ENCODE assay signal across 8 mouse cellular contexts in the genomic region with DNA sequence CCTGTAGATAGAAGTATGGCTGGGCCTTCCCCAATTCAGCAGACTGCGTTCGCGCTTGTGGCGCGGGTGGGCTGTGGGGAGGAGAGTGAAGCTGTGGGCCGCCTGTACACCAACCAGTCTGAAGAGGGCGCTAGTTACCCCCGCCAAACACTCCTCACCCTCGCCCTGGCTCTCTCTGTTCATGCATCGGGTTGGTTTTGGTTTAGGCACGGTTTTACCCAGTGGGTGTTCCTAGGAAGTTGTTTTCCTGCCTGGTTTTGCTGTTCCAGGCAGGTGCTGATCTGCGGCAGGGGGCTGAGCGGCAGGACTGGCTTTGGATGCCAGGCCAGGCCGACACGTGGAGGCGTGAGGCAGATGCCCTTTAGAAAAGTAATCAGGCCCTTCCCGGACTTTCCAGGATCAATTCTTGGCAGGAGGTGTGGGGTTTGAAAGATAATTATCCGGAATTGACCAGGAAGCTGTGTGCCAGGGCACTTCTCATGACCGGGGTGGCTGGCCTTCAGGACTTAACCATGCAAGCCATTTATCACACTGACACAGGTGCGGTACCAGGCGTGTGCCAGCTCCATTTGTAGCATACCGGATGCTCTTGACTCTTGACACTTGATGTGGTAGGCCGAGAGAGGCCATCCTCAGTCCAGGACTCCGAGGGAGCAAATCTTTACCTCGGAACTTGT. TPM values are rescaled to one million over a fixed set of nuclear protein-coding genes. Genes with fewer than 3 reads are reported as not detected.
DNase-seq lines count a peak whose midpoint lies in the region; ATAC-seq and TF ChIP-seq lines count a peak whose summit lies in the region.

No protein-coding gene starts in this region.

- DNase-seq in adrenal gland, adult 2 months = peak; percentile 76
- DNase-seq in adrenal gland, postnatal 4 days (ENCODE audit: low spot score in 2 of 2) = no peak
- DNase-seq in Muller cell, postnatal 12 days (ENCODE audit: inconsistent ontology term) = peak; percentile 11
- peak; percentile 73 for DNase-seq in lung, postnatal 0 days (ENCODE audit: low spot score)
- DNase-seq in adipocyte (ENCODE audit: low spot score) = no peak

- WGBS in lung, postnatal 0 days = 24% methylated on average over 25 of the region's 25 CpGs
- 45% methylated on average over 25 of the region's 25 CpGs for WGBS in olfactory bulb, adult 2 months

- TF ChIP-seq POLR2A in olfactory bulb, adult 2 months (IDR thresholded peaks at IDR 0.05; ENCODE audit: insufficient read depth, low read depth, low read length) = no peak

- H3K9ac ChIP-seq in lung, postnatal 0 days (replicated peaks; ENCODE audit: low read depth) = peak overlapping the region; percentile 24

- peaks cover 32% of the 10 kb centered on the region for H3K27me3 ChIP-seq in erythroblast, embryonic 14.5 days (ENCODE audit: control insufficient read depth)
- H3K27me3 ChIP-seq in lung, postnatal 0 days (replicated peaks; ENCODE audit: insufficient read depth, low read length) = no peaks in the 10 kb centered on the region

- TF ChIP-seq CTCF in lung, postnatal 0 days (IDR thresholded peaks at IDR 0.05) = peak; percentile 74
- peak; percentile 44; the same call in 1 of the 2 replicates for TF ChIP-seq CTCF in olfactory bulb, adult 2 months (IDR thresholded peaks at IDR 0.05; ENCODE audit: insufficient read depth, low read depth, low read length)

- no peaks in the 10 kb centered on the region for H3K9me3 ChIP-seq in erythroblast, embryonic 14.5 days (ENCODE audit: control insufficient read depth, low read length)
- no peaks in the 10 kb centered on the region for H3K9me3 ChIP-seq in lung, postnatal 0 days (ENCODE audit: low read length)

- peak overlapping the region; percentile 70 for H3K4me3 ChIP-seq in erythroblast, embryonic 14.5 days (replicated peaks)
- peak overlapping the region; percentile 67 for H3K4me3 ChIP-seq in lung, postnatal 0 days (ENCODE audit: low read depth, low read length)
- H3K4me3 ChIP-seq in olfactory bulb, adult 2 months (ENCODE audit: insufficient read depth, low read depth, low read length) = peak overlapping the region; percentile 60

- H3K36me3 ChIP-seq in erythroblast, embryonic 14.5 days (ENCODE audit: control insufficient read depth) = no peaks in the 10 kb centered on the region
- no peaks in the 10 kb centered on the region for H3K36me3 ChIP-seq in lung, postnatal 0 days (ENCODE audit: insufficient read depth, low read length)

- ATAC-seq in inflammation-experienced regulatory T-cells, adult 6 months = peak; percentile 68
- ATAC-seq in lung, postnatal 0 days = peak; percentile 44

- H3K4me1 ChIP-seq in erythroblast, embryonic 14.5 days (ENCODE audit: control insufficient read depth) = peaks cover 34% of the 10 kb centered on the region
- peaks cover 8% of the 10 kb centered on the region; the same call in 1 of the 2 replicates for H3K4me1 ChIP-seq in lung, postnatal 0 days (ENCODE audit: insufficient read depth, low read depth, low read length)
- H3K4me1 ChIP-seq in olfactory bulb, adult 2 months (ENCODE audit: control insufficient read depth, insufficient read depth, low read length) = peaks cover 19% of the 10 kb centered on the region

- H3K4me2 ChIP-seq in lung, postnatal 0 days (replicated peaks; ENCODE audit: low read depth, low read length) = peak overlapping the region; percentile 98

- no peak for TF ChIP-seq EP300 in lung, postnatal 0 days (IDR thresholded peaks at IDR 0.05)

- peak overlapping the region; percentile 94 for H3K27ac ChIP-seq in lung, postnatal 0 days (ENCODE audit: low read length)
- H3K27ac ChIP-seq in olfactory bulb, adult 2 months (ENCODE audit: insufficient read depth, low read depth, low read length) = no peak overlapping the region

RNA-seq across cellular contexts. Expression of a gene that starts 8.8 kb away (rescaled TPM):
- 10 to 100 TPM in 1 of 2 experiments, 1 to 10 TPM in 1; 5.7 to 13.4 TPM for total RNA-seq in adrenal gland, adult 2 months (2021)
- polyA plus RNA-seq in adrenal gland, adult 2 months (2012; rRNA removed) = 13.1 and 15.1 TPM in 2 replicates
- total RNA-seq in adrenal gland, postnatal 4 days (2021) = 10 to 100 TPM; 14.2 to 14.9 TPM
- polyA plus RNA-seq in erythroblast, embryonic 14.5 days (2012) = 0.01 TPM in 2 replicates
- polyA plus RNA-seq in inflammation-experienced regulatory T-cells, adult 6 months (2017; shearing (Covaris generic)) = 10 to 100 TPM; 19.0 to 39.4 (median 23.5) TPM
- 25.2 and 33.9 TPM in 2 replicates for polyA plus RNA-seq in lung, postnatal 0 days (2015; fragmentation: Nextera tagmentation; extraction: Ambion mirVana)
- not detected in 2 replicates for polyA plus RNA-seq in olfactory bulb, adult 2 months (2012; ENCODE audit: insufficient read depth, insufficient read length, low replicate concordance, missing spikeins)

RNA-seq across cellular contexts. Expression of a gene that starts 18.2 kb away (rescaled TPM):
- 1 to 10 TPM; 4.5 to 8.0 TPM for total RNA-seq in adrenal gland, adult 2 months (2021)
- polyA plus RNA-seq in adrenal gland, adult 2 months (2012; rRNA removed) = 0.21 and 0.22 TPM in 2 replicates
- 1 to 10 TPM; 5.5 TPM for total RNA-seq in adrenal gland, postnatal 4 days (2021)
- polyA plus RNA-seq in erythroblast, embryonic 14.5 days (2012) = not detected in 2 replicates
- polyA plus RNA-seq in inflammation-experienced regulatory T-cells, adult 6 months (2017; shearing (Covaris generic)) = 1 to 10 TPM in 2 of 3 experiments, under 1 TPM in 1; 0.55 to 4.8 (median 1.3) TPM
- 21.4 and 25.2 TPM in 2 replicates for polyA plus RNA-seq in lung, postnatal 0 days (2015; fragmentation: Nextera tagmentation; extraction: Ambion mirVana)
- not detected in 2 replicates for polyA plus RNA-seq in olfactory bulb, adult 2 months (2012; ENCODE audit: insufficient read depth, insufficient read length, low replicate concordance, missing spikeins)

Comparison
In these comparisons a context has a peak if more than half of its experiments do, and no peak if none do; other contexts are left out.
1. DNase-seq: peak in adrenal gland, adult 2 months (single experiment), Muller cell, postnatal 12 days (single experiment) and lung, postnatal 0 days (single experiment); none in adrenal gland, postnatal 4 days (0 of 2) and adipocyte (single experiment).
2. RNA of a gene that starts 8.8 kb away (polyA plus RNA-seq): 25.2 to 33.9 TPM in lung, postnatal 0 days, 19.0 to 39.4 TPM in inflammation-experienced regulatory T-cells, adult 6 months and 13.1 to 15.1 TPM in adrenal gland, adult 2 months; 0.01 TPM in erythroblast, embryonic 14.5 days and not detected in olfactory bulb, adult 2 months; every median in the first group is over 10 times any median in the second.
3. Peak in every context shown above with its lines, with median percentiles within 50 percentile points of each other: H3K4me3 ChIP-seq.